Mouse (Mus musculus) hindbrain, embryonic 13.5 days (tissue): ENCODE data around the gene Angel2. TPM values are rescaled to one million over a fixed set of nuclear protein-coding genes. Genes with fewer than 3 reads are reported as not detected.

Experiments used
- ATAC-seq: fragments of 200-750 bp; cut with Nextera tagmentation; 2 replicates; pipeline ENCODE4 v1.8.0; 2017; ENCODE audit warnings: moderate TSS enrichment; ENCODE audit not compliant: low FRiP score
- H3K27ac ChIP-seq: fragments of 300-500 bp; sonication (generic); 2 replicates; pipeline ENCODE4 v1.5.1; 2015; ENCODE audit warnings: inconsistent platforms, mild to moderate bottlenecking, moderate library complexity
- H3K27me3 ChIP-seq: fragments of 300-500 bp; sonication (generic); 2 replicates; pipeline ENCODE4 v1.6.1; 2015; ENCODE audit warnings: mild to moderate bottlenecking, inconsistent platforms
- H3K36me3 ChIP-seq: fragments of 300-500 bp; sonication (generic); 2 replicates; pipeline ENCODE4 v1.6.1; 2015; ENCODE audit warnings: mild to moderate bottlenecking, inconsistent platforms
- H3K4me1 ChIP-seq: fragments of 300-500 bp; sonication (generic); replicated peaks from 2 replicates; pipeline ENCODE4 v1.6.1; 2015; ENCODE audit warnings: inconsistent platforms
- H3K4me2 ChIP-seq: fragments of 300-500 bp; sonication (generic); 2 replicates; pipeline ENCODE4 v1.6.1; 2015; ENCODE audit warnings: inconsistent platforms, mild to moderate bottlenecking, moderate library complexity
- H3K4me3 ChIP-seq: fragments of 300-500 bp; sonication (generic); 2 replicates; pipeline ENCODE4 v1.5.1; 2015; ENCODE audit warnings: mild to moderate bottlenecking, inconsistent platforms
- H3K9ac ChIP-seq: fragments of 300-500 bp; sonication (generic); 2 replicates; pipeline ENCODE4 v1.6.1; 2015; ENCODE audit warnings: mild to moderate bottlenecking, inconsistent platforms
- H3K9me3 ChIP-seq: fragments of 300-500 bp; sonication (generic); 2 replicates; pipeline ENCODE4 v1.6.1; 2016; ENCODE audit warnings: inconsistent platforms
- WGBS: fragments of 180-500 bp; shearing (Covaris S2); methylation state at CpG from one replicate; pipeline ENCODE4 v1.1.7; 2015; 5-methylcytosine and 5-hydroxymethylcytosine counted together
- polyA plus RNA-seq: library from polyadenylated mRNA; unstranded; fragments of >200 nt; fragmentation: Nextera tagmentation; extraction: Ambion mirVana; gene quantifications from 2 replicates; pipeline ENCODE4 v1.2.1, GENCODE M21; 2015

Angel2 gene
- polyA plus RNA-seq, 1 experiment from 2014 or later, result 57.0 TPM

GRCm38 (mm10) chr1:190910836-190911235 lies 14.1 kb upstream of the Angel2 start:
- H3K4me1 ChIP-seq, result peaks cover 33% of the 10 kb centered on the region
- peak; percentile 44; the same call in 1 of the 2 replicates for ATAC-seq
- H3K4me3 ChIP-seq, result peak overlapping the region; percentile 93
- WGBS, result 79% methylated on average over 6 of the region's 6 CpGs
- 0 out of 2 replicates have a peak, but pooled peaks cover under 1% of the 10 kb centered on the region for H3K27me3 ChIP-seq
- H3K36me3 ChIP-seq, result no peaks in the 10 kb centered on the region
- H3K9me3 ChIP-seq, result no peaks in the 10 kb centered on the region
- H3K9ac ChIP-seq, result peak overlapping the region; percentile 89
- no peak overlapping the region for H3K27ac ChIP-seq
- H3K4me2 ChIP-seq, result peak overlapping the region; percentile 87

GRCm38 (mm10) chr1:190911415-190912123 lies 13.3 kb upstream of the Angel2 start, which contains the start of gene Rps6kc1:
Gene Rps6kc1, minus strand, starts transcription at chr1:190911770.
- H3K36me3 ChIP-seq, result no peaks in the 10 kb centered on the region
- H3K4me2 ChIP-seq, result peak within 1 kb of the TSS; percentile 87
- H3K4me1 ChIP-seq, result peaks cover 33% of the 10 kb centered on the region
- under 1% methylated on average over 47 of the region's 47 CpGs for WGBS
- peak; percentile 94 for ATAC-seq
- no peaks in the 10 kb centered on the region for H3K9me3 ChIP-seq
- peak within 1 kb of the TSS; percentile 89 for H3K9ac ChIP-seq
- H3K4me3 ChIP-seq, result peak within 1 kb of the TSS; percentile 93
- peak within 1 kb of the TSS; percentile 85 for H3K27ac ChIP-seq
- 0 out of 2 replicates have a peak, but pooled peaks cover 3% of the 10 kb centered on the region for H3K27me3 ChIP-seq

GRCm38 (mm10) chr1:190912623-190913022 lies 12.3 kb upstream of the Angel2 start:
- WGBS, result 50% methylated on average over 1 of the region's 1 CpGs
- H3K4me2 ChIP-seq, result no peak overlapping the region
- no peaks in the 10 kb centered on the region for H3K9me3 ChIP-seq
- 0 out of 2 replicates have a peak, but pooled peaks cover 3% of the 10 kb centered on the region for H3K27me3 ChIP-seq
- peaks cover 33% of the 10 kb centered on the region for H3K4me1 ChIP-seq
- H3K4me3 ChIP-seq, result no peak overlapping the region
- ATAC-seq, result no peak
- H3K27ac ChIP-seq, result no peak overlapping the region
- no peaks in the 10 kb centered on the region for H3K36me3 ChIP-seq
- H3K9ac ChIP-seq, result no peak overlapping the region; the same call in 1 of the 2 replicates

GRCm38 (mm10) chr1:190918938-190919337 lies 6.0 kb upstream of the Angel2 start:
- H3K36me3 ChIP-seq, result no peaks in the 10 kb centered on the region
- no peak overlapping the region for H3K4me2 ChIP-seq
- H3K4me1 ChIP-seq, result no peaks in the 10 kb centered on the region
- H3K9ac ChIP-seq, result no peak overlapping the region
- H3K9me3 ChIP-seq, result no peaks in the 10 kb centered on the region
- 0 out of 2 replicates have a peak, but pooled peaks cover 3% of the 10 kb centered on the region for H3K27me3 ChIP-seq
- no peak overlapping the region for H3K4me3 ChIP-seq
- WGBS, result 71% methylated on average over 7 of the region's 7 CpGs
- ATAC-seq, result no peak
- H3K27ac ChIP-seq, result no peak overlapping the region

GRCm38 (mm10) chr1:190919725-190920469 lies 5.0 kb upstream of the Angel2 start:
- H3K4me3 ChIP-seq, result no peak overlapping the region
- no peak for ATAC-seq

GRCm38 (mm10) chr1:190927311-190927710 lies 2.4 kb downstream of the Angel2 start:
- WGBS, result 95% methylated on average over 3 of the region's 3 CpGs
- H3K4me1 ChIP-seq, result peaks cover 22% of the 10 kb centered on the region
- no peak for ATAC-seq

More at GRCm38 (mm10) chr1:190919725-190920469, 5.0 kb upstream of the Angel2 start:
- H3K27me3 ChIP-seq, result 0 out of 2 replicates have a peak, but pooled peaks cover 3% of the 10 kb centered on the region
- H3K4me2 ChIP-seq, result no peak overlapping the region
- no peaks in the 10 kb centered on the region for H3K9me3 ChIP-seq
- 76% methylated on average over 8 of the region's 8 CpGs for WGBS
- H3K4me1 ChIP-seq, result no peaks in the 10 kb centered on the region
- no peaks in the 10 kb centered on the region for H3K36me3 ChIP-seq
- H3K9ac ChIP-seq, result no peak overlapping the region
- H3K27ac ChIP-seq, result no peak overlapping the region

GRCm38 (mm10) chr1:190927751-190928369 lies 2.9 kb downstream of the Angel2 start:
- Histone ChIP-seq H3K9me3 (no peaks in the 10 kb centered on the region), H3K4me3 (peak overlapping the region; percentile 70), H3K4me1 (peaks cover 22% of the 10 kb centered on the region), H3K36me3 (peaks cover under 1% of the 10 kb centered on the region), H3K27me3 (no peaks in the 10 kb centered on the region), H3K4me2 (peak overlapping the region; percentile 62), H3K9ac (peak overlapping the region; percentile 89), H3K27ac (peak overlapping the region; percentile 99)
- 26% methylated on average over 16 of the region's 16 CpGs for WGBS
- ATAC-seq, result peak; percentile 46

More at GRCm38 (mm10) chr1:190927311-190927710, 2.4 kb downstream of the Angel2 start:
- Histone ChIP-seq H3K27ac (no peak overlapping the region), H3K4me3 (no peak overlapping the region), H3K9ac (no peak overlapping the region), H3K9me3 (no peaks in the 10 kb centered on the region), H3K4me2 (peak overlapping the region; percentile 62), H3K27me3 (no peaks in the 10 kb centered on the region), H3K36me3 (no peaks in the 10 kb centered on the region; the same call in 1 of the 2 replicates)

- Histone ChIP-seq H3K9me3 (no peaks in the 10 kb centered on the region), H3K36me3 (peaks cover 4% of the 10 kb centered on the region), H3K4me2 (peak overlapping the region; percentile 62), H3K9ac (peak overlapping the region; percentile 89), H3K4me3 (peak overlapping the region; percentile 70), H3K4me1 (peaks cover 22% of the 10 kb centered on the region), H3K27ac (peak overlapping the region; percentile 99), H3K27me3 (no peaks in the 10 kb centered on the region)
- peak; percentile 97 for ATAC-seq
- whole genome bisulfite sequencing, result under 1% methylated on average over 31 of the region's 79 CpGs
These were observed 3.6 kb downstream of the Angel2 start for GRCm38 (mm10) chr1:190928370-190929009.

- H3K9ac ChIP-seq, result peak overlapping the region; percentile 89
- peak overlapping the region; percentile 70 for H3K4me3 ChIP-seq
- H3K27ac ChIP-seq, result peak overlapping the region; percentile 99
- H3K4me2 ChIP-seq, result peak overlapping the region; percentile 61
- no peak; the same call in 1 of the 2 replicates for ATAC-seq
- peaks cover 9% of the 10 kb centered on the region for H3K36me3 ChIP-seq
- H3K27me3 ChIP-seq, result no peaks in the 10 kb centered on the region
- H3K4me1 ChIP-seq, result peaks cover 22% of the 10 kb centered on the region
- H3K9me3 ChIP-seq, result no peaks in the 10 kb centered on the region
- WGBS, result 8% methylated on average over 27 of the region's 27 CpGs
These were observed 4.2 kb downstream of the Angel2 start for GRCm38 (mm10) chr1:190929010-190929695.

- peaks cover 20% of the 10 kb centered on the region for H3K36me3 ChIP-seq
- ATAC-seq, result no peak
- peaks cover 22% of the 10 kb centered on the region for H3K4me1 ChIP-seq
- no peak overlapping the region for H3K4me2 ChIP-seq
- H3K27ac ChIP-seq, result no peak overlapping the region
- H3K9ac ChIP-seq, result no peak overlapping the region
- no peak overlapping the region for H3K4me3 ChIP-seq
- H3K27me3 ChIP-seq, result no peaks in the 10 kb centered on the region
- H3K9me3 ChIP-seq, result no peaks in the 10 kb centered on the region
- WGBS, result 91% methylated on average over 6 of the region's 6 CpGs
These were observed 5.3 kb downstream of the Angel2 start for GRCm38 (mm10) chr1:190930181-190930580.

- ATAC-seq, result no peak
- H3K4me2 ChIP-seq, result no peak overlapping the region
- no peak overlapping the region for H3K4me3 ChIP-seq
- H3K9ac ChIP-seq, result no peak overlapping the region
- no peaks in the 10 kb centered on the region for H3K27me3 ChIP-seq
- H3K27ac ChIP-seq, result no peak overlapping the region
- H3K4me1 ChIP-seq, result no peaks in the 10 kb centered on the region
- peaks cover 81% of the 10 kb centered on the region for H3K36me3 ChIP-seq
- WGBS, result 77% methylated on average over 7 of the region's 7 CpGs
- H3K9me3 ChIP-seq, result no peaks in the 10 kb centered on the region
These were observed 14.9 kb downstream of the Angel2 start for GRCm38 (mm10) chr1:190939803-190940202.
